In the genomic region with DNA sequence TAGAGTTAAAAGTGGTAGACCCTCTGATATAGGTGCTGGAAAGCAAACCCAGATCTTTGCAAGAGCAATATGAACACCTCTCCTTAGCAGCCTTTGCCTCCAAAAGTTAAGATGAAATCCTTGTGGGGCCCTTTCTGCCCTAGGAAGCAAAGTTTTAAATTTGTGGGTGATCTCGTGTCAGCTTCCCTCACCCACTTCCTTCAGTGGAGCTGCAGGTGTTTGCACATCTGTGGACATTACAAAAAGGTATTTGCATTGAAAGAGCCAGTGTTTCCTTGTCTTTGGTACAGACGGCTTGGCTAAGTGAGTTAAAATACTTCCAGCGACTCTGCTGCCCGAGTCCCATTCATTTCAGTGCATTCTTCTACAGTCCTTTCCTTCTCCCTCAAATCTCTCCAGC, we compare ENCODE assay signal across 18 mouse cellular contexts.
A peak's percentile ranks its signal among the peaks of the same experiment; 100 is the strongest.
DNase-seq lines count a peak whose midpoint lies in the region; ATAC-seq and TF ChIP-seq lines count a peak whose summit lies in the region.
"Had no signal": no experiment of that assay in that cellular context is flagged by ENCODE, and none has a peak within 500 bp of the region (broad histone marks: within the 10 kb centered on the region; RNA-seq: fewer than 3 reads in every experiment).

No protein-coding gene starts in this region.

- no peak for TF ChIP-seq CTCF in hindbrain, postnatal 0 days (IDR thresholded peaks at IDR 0.05; ENCODE audit: low read depth)

- WGBS in hindbrain, embryonic 13.5 days, result 61% methylated on average over 4 of the region's 4 CpGs
- WGBS in hindbrain, postnatal 0 days, result 47% methylated on average over 4 of the region's 4 CpGs
- 62% methylated on average over 4 of the region's 4 CpGs for WGBS in hindbrain, embryonic 15.5 days
- 57% methylated on average over 4 of the region's 4 CpGs for WGBS in limb, embryonic 14.5 days
- WGBS in neural tube, embryonic 15.5 days, result 71% methylated on average over 4 of the region's 4 CpGs

- peak overlapping the region; percentile 70 for H3K27ac ChIP-seq in hindbrain, embryonic 13.5 days
- H3K27ac ChIP-seq in hindbrain, postnatal 0 days, result no peak overlapping the region
- peak overlapping the region; percentile 46 for H3K27ac ChIP-seq in hindbrain, embryonic 15.5 days (replicated peaks)
- 0 out of 2 replicates have a peak overlapping the region, but pooled peaks have one; percentile 14 for H3K27ac ChIP-seq in limb, embryonic 14.5 days (replicated peaks; ENCODE audit: low read depth, low read length)
- peak overlapping the region; percentile 67 for H3K27ac ChIP-seq in neural tube, embryonic 15.5 days (replicated peaks)
- H3K27ac ChIP-seq: neural tube, embryonic 12.5 days had no signal

- no peak for ATAC-seq in hindbrain, embryonic 13.5 days (ENCODE audit: low FRiP score)
- ATAC-seq in hindbrain, postnatal 0 days, result no peak
- no peak for ATAC-seq in hindbrain, embryonic 15.5 days (ENCODE audit: low FRiP score, low read depth)
- no peak for ATAC-seq in limb, embryonic 14.5 days (ENCODE audit: low FRiP score, low read depth)
- ATAC-seq in neural tube, embryonic 15.5 days (ENCODE audit: low FRiP score), result no peak
- ATAC-seq in cerebellum, adult (ENCODE audit: insufficient number of reproducible peaks, low FRiP score, low TSS enrichment), result no peak
- ATAC-seq: forebrain, embryonic 14.5 days; inflammation-experienced regulatory T-cells, adult 6 months had no signal

- peak overlapping the region; percentile 43; the same call in 1 of the 2 replicates for H3K9ac ChIP-seq in hindbrain, embryonic 13.5 days
- no peak overlapping the region for H3K9ac ChIP-seq in hindbrain, postnatal 0 days (replicated peaks; ENCODE audit: low read length)
- H3K9ac ChIP-seq in hindbrain, embryonic 15.5 days, result no peak overlapping the region
- no peak overlapping the region for H3K9ac ChIP-seq in limb, embryonic 14.5 days (ENCODE audit: low read depth, low read length, severe bottlenecking)
- no peak overlapping the region for H3K9ac ChIP-seq in neural tube, embryonic 15.5 days (replicated peaks)
- H3K9ac ChIP-seq: lung, embryonic 14.5 days; neural tube, embryonic 12.5 days had no signal

- H3K4me2 ChIP-seq in hindbrain, embryonic 13.5 days, result no peak overlapping the region
- H3K4me2 ChIP-seq in hindbrain, postnatal 0 days (ENCODE audit: low read depth, low read length), result no peak overlapping the region
- no peak overlapping the region for H3K4me2 ChIP-seq in hindbrain, embryonic 15.5 days
- no peak overlapping the region for H3K4me2 ChIP-seq in limb, embryonic 14.5 days (replicated peaks; ENCODE audit: low read depth, low read length, severe bottlenecking)
- H3K4me2 ChIP-seq in neural tube, embryonic 15.5 days, result no peak overlapping the region
- H3K4me2 ChIP-seq: liver, embryonic 11.5 days; lung, embryonic 14.5 days; neural tube, embryonic 12.5 days had no signal

- no peak for DNase-seq in hindbrain, postnatal 0 days (ENCODE audit: low spot score)
- no peak for DNase-seq in limb, embryonic 14.5 days (ENCODE audit: low spot score)
- no peak for DNase-seq in adrenal gland, postnatal 14 days
- DNase-seq: cerebellum, adult 11 months; cerebellum, postnatal 25 days; kidney, adult 9 months; kidney, postnatal 4 days; lung, embryonic 14.5 days; lung, postnatal 4 days had no signal

- H3K9me3 ChIP-seq in hindbrain, embryonic 13.5 days, result no peaks in the 10 kb centered on the region
- H3K9me3 ChIP-seq in hindbrain, postnatal 0 days (ENCODE audit: low read length), result no peaks in the 10 kb centered on the region
- H3K9me3 ChIP-seq in hindbrain, embryonic 15.5 days, result no peaks in the 10 kb centered on the region
- H3K9me3 ChIP-seq in limb, embryonic 14.5 days (ENCODE audit: control insufficient read depth, low read length), result no peaks in the 10 kb centered on the region
- H3K9me3 ChIP-seq in neural tube, embryonic 15.5 days (replicated peaks), result no peaks in the 10 kb centered on the region
- H3K9me3 ChIP-seq: G1E; neural tube, embryonic 12.5 days had no signal

- peaks cover 18% of the 10 kb centered on the region for H3K36me3 ChIP-seq in hindbrain, embryonic 13.5 days
- peaks cover 2% of the 10 kb centered on the region; the same call in 1 of the 2 replicates for H3K36me3 ChIP-seq in hindbrain, postnatal 0 days (ENCODE audit: insufficient read depth, low read length)
- no peaks in the 10 kb centered on the region for H3K36me3 ChIP-seq in hindbrain, embryonic 15.5 days
- peaks cover 16% of the 10 kb centered on the region for H3K36me3 ChIP-seq in limb, embryonic 14.5 days (ENCODE audit: control insufficient read depth, insufficient read depth, low read length)
- H3K36me3 ChIP-seq in neural tube, embryonic 15.5 days, result peaks cover 6% of the 10 kb centered on the region; the same call in 1 of the 2 replicates

- no peak for TF ChIP-seq POLR2A in limb, embryonic 14.5 days (IDR thresholded peaks at IDR 0.05; ENCODE audit: borderline replicate concordance, extremely low read depth, insufficient read depth, insufficient read length)

- H3K27me3 ChIP-seq in hindbrain, embryonic 13.5 days, result no peaks in the 10 kb centered on the region
- no peaks in the 10 kb centered on the region for H3K27me3 ChIP-seq in hindbrain, postnatal 0 days (ENCODE audit: insufficient read depth, low read length)
- no peaks in the 10 kb centered on the region for H3K27me3 ChIP-seq in hindbrain, embryonic 15.5 days
- no peaks in the 10 kb centered on the region for H3K27me3 ChIP-seq in limb, embryonic 14.5 days (ENCODE audit: control insufficient read depth, insufficient read depth, low read length)
- H3K27me3 ChIP-seq in neural tube, embryonic 15.5 days (replicated peaks), result no peaks in the 10 kb centered on the region

- no peak overlapping the region for H3K4me3 ChIP-seq in hindbrain, embryonic 13.5 days
- no peak overlapping the region for H3K4me3 ChIP-seq in hindbrain, postnatal 0 days (ENCODE audit: low read length)
- H3K4me3 ChIP-seq in hindbrain, embryonic 15.5 days, result no peak overlapping the region
- H3K4me3 ChIP-seq in limb, embryonic 14.5 days (replicated peaks; ENCODE audit: low read length), result no peak overlapping the region
- no peak overlapping the region for H3K4me3 ChIP-seq in neural tube, embryonic 15.5 days (replicated peaks)
- H3K4me3 ChIP-seq: neural tube, embryonic 12.5 days had no signal

- peaks cover 50% of the 10 kb centered on the region for H3K4me1 ChIP-seq in hindbrain, embryonic 13.5 days (replicated peaks)
- H3K4me1 ChIP-seq in hindbrain, postnatal 0 days (ENCODE audit: insufficient read depth, low read length), result peaks cover 26% of the 10 kb centered on the region
- peaks cover 60% of the 10 kb centered on the region for H3K4me1 ChIP-seq in hindbrain, embryonic 15.5 days (replicated peaks)
- peaks cover 9% of the 10 kb centered on the region; the same call in 1 of the 2 replicates for H3K4me1 ChIP-seq in limb, embryonic 14.5 days (ENCODE audit: control insufficient read depth, insufficient read depth, low read length)
- H3K4me1 ChIP-seq in neural tube, embryonic 15.5 days, result peaks cover 64% of the 10 kb centered on the region
